18 mouse cellular contexts compared by ENCODE assay signal in the genomic region with DNA sequence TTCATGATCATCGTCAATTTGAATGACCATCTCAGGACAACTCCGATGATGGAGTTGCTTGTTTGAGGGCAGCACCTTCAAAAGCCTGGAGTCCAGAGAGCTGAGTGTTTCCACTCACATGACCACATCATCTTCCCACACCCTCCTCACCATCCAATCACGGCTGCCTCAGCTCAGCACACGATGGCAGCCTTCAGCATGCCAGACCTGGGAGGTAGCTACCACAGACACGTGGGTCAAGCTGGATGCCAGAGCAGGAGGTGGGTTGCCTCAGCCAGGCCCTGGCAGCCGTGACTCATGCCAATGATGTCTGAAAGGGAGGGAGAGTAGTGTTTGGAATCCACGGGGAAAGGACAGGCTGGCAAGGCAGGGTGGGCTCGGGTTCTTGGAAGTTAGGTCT. TPM values are rescaled to one million over a fixed set of nuclear protein-coding genes. Genes with fewer than 3 reads are reported as not detected.
"Had no signal": no experiment of that assay in that cellular context is flagged by ENCODE, and none has a peak within 500 bp of the region (broad histone marks: within the 10 kb centered on the region; RNA-seq: fewer than 3 reads in every experiment).

No protein-coding gene starts in this region.

- H3K4me1 ChIP-seq: limb, embryonic 10.5 days; liver, embryonic 15.5 days; midbrain, embryonic 10.5 days; neural tube, embryonic 13.5 days had no signal

- DNase-seq: kidney, adult 2 months; kidney, postnatal 25 days; lung, embryonic 14.5 days; midbrain, embryonic 14.5 days; right cerebral cortex, adult 18-20 months; thymus, postnatal 14 days had no signal

- H3K9me3 ChIP-seq: limb, embryonic 10.5 days; liver, embryonic 15.5 days; midbrain, embryonic 10.5 days; neural tube, embryonic 13.5 days had no signal

- H3K36me3 ChIP-seq: limb, embryonic 10.5 days; liver, embryonic 15.5 days; midbrain, embryonic 10.5 days; neural tube, embryonic 13.5 days had no signal

- H3K4me3 ChIP-seq: left cerebral cortex, adult 2 months; limb, embryonic 10.5 days; liver, embryonic 15.5 days; midbrain, embryonic 10.5 days; neural tube, embryonic 13.5 days had no signal

- H3K27me3 ChIP-seq: liver, embryonic 15.5 days; neural tube, embryonic 13.5 days had no signal

RNA-seq across cellular contexts. Expression of a gene that starts 11.5 kb away (rescaled TPM):
- total RNA-seq: layer of hippocampus, postnatal 25 days; left cerebral cortex, adult 2 months; left cerebral cortex, postnatal 14 days; megakaryocyte progenitor cell, adult 5-6 weeks had no signal
- polyA plus RNA-seq: kidney, adult 2 months; kidney, embryonic 16.5 days; limb, embryonic 10.5 days; limb, embryonic 14.5 days; liver, embryonic 11.5 days; lung, embryonic 14.5 days; midbrain, embryonic 10.5 days; midbrain, embryonic 14.5 days; neural tube, embryonic 13.5 days had no signal

RNA-seq across cellular contexts. Expression of a gene that starts 42.2 kb away (rescaled TPM):
- total RNA-seq: megakaryocyte progenitor cell, adult 5-6 weeks had no signal
- polyA plus RNA-seq: kidney, adult 2 months; limb, embryonic 10.5 days; liver, embryonic 11.5 days; liver, embryonic 15.5 days; lung, embryonic 14.5 days; midbrain, embryonic 10.5 days; midbrain, embryonic 14.5 days; neural tube, embryonic 13.5 days had no signal

RNA-seq across cellular contexts. Expression of a gene that starts 45.2 kb away (rescaled TPM):
- total RNA-seq: layer of hippocampus, postnatal 25 days; left cerebral cortex, adult 2 months; left cerebral cortex, postnatal 14 days; megakaryocyte progenitor cell, adult 5-6 weeks had no signal
- polyA plus RNA-seq: kidney, adult 2 months; limb, embryonic 10.5 days; limb, embryonic 14.5 days; liver, embryonic 11.5 days; lung, embryonic 14.5 days; midbrain, embryonic 10.5 days; midbrain, embryonic 14.5 days; neural tube, embryonic 13.5 days had no signal

RNA-seq across cellular contexts. Expression of a gene that starts 56.8 kb away (rescaled TPM):
- total RNA-seq: layer of hippocampus, postnatal 25 days; left cerebral cortex, adult 2 months; left cerebral cortex, postnatal 14 days; megakaryocyte progenitor cell, adult 5-6 weeks had no signal
- polyA plus RNA-seq: kidney, adult 2 months; kidney, embryonic 16.5 days; limb, embryonic 10.5 days; limb, embryonic 14.5 days; liver, embryonic 11.5 days; lung, embryonic 14.5 days; midbrain, embryonic 10.5 days; midbrain, embryonic 14.5 days; neural tube, embryonic 13.5 days; stomach, postnatal 0 days had no signal
